Mouse (Mus musculus): ENCODE results near the gene Shprh. TPM values are rescaled to one million over a fixed set of nuclear protein-coding genes. Genes with fewer than 3 reads are reported as not detected.
"Not testable (repeated sequence)": the region's sequence is repeated elsewhere in the genome, so short reads cannot be mapped to it uniquely, and the experiment has no call there.

Shprh gene
- 14.1 and 17.1 TPM in 2 replicates for polyA plus RNA-seq (2015; fragmentation: Nextera tagmentation; extraction: Ambion mirVana)

DNA sequence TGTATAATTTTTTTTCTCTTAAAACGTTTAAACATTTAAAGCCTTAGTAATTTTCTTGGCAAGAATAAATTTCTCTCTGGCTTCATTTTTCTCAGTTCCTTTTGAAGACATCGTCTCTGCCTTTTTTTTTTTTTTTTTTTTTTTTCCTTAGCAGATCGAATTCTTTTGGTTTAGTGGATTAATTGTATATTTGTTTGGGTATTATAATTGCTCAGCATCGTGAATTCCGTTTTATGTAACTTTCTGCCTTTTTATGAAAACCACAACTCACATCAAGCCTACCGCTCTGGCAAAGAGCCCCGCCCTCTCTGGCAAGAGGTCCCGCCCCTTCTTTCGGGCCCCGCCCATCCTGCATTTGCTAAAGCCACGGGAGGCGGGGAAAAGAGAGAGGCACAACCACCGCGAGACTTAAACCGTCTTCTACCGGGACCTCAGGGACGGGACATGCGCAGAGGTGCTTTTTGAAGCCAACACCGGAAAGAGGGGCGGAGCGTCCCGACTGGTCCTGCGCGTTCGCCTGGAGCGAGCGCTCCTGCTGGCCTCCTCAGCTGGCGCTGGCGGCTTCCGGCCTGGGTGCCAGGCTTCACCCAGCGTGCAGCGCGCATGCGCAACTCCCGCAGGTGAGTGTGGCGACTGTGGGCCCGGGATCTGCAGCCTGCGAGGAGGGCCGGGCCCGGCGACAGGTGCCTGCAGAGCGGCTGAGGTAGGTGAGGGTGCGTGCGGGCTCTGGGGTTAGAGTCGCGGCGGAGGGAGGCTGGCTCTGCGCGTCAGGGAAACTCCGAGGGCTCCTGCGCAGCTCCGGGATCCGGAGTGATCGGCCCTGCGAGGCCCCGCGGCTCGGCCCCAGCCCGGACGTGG lies at the start of gene Shprh:
TSS of gene Shprh (plus strand) at position 544 of the 858 bp plus-strand sequence.
- DNase-seq (ENCODE audit: low spot score) = peak; percentile 99

DNA sequence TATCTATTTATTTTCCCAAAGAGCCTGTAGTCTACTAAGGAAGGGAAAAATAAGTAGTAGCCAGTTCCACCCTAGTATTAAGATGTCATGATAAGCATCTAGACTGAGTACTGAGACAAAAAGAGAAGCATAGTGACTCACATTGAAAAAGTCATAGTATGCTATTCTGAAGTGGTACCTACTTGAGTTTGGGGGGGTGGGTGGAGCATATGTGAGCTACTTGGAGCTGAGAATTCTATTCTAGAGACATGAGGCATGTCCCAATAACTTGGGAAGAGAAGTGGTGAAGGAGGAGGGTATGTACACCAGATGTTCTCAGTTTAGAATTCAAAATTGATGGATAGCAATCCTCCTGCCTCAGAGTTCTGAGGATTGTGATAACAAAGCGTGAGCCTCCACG lies 27.4 kb upstream of the Shprh start:
- no peak for DNase-seq (ENCODE audit: low spot score)

DNA sequence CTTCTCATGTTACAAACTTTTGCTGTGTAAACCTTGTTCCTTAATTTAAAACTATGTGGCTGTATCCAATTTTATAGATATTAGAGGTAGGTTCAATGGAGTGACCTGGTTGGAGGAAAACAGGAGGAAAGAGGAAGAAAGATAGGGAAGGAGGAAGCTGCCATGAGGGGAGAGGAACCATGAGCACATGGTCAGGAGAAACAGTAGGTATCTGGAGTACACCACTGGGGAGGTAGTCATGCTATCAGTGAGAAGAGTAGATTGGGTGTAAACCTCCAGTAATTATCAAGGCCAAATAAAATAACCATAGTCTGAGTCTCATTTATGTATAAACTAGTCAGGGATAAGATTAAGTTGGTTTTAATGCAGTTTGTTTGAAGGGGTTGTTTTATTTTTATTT lies 3.6 kb upstream of the Shprh start:
- DNase-seq (ENCODE audit: low spot score) = no peak

DNA sequence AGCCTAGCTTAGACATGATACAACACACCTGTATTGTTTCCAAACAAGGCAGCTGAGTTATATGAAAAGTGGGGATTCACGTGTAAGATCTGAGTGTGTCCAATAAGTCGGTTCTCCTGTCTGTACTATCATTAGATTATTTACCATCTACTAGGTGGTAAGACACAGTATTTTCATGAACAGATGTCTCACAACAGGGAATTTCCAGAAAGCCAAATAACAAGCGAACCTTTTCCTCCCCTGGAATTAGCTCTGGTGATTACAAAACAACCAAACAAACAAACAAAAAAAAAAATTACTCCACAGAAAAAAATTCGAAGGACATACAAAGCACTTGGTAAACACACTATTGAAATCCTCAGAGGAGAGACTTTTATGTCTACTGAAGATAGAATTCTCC lies 781 bp upstream of the Shprh start:
- no peak for DNase-seq (ENCODE audit: low spot score)

- DNase-seq (ENCODE audit: low spot score) = no peak
Observed at GRCm38 (mm10) chr10:11149742-11150125, 507 bp downstream of the Shprh start.

- no peak for DNase-seq (ENCODE audit: low spot score)
Observed at GRCm38 (mm10) chr10:11151644-11152043, 2.4 kb downstream of the Shprh start.

DNA sequence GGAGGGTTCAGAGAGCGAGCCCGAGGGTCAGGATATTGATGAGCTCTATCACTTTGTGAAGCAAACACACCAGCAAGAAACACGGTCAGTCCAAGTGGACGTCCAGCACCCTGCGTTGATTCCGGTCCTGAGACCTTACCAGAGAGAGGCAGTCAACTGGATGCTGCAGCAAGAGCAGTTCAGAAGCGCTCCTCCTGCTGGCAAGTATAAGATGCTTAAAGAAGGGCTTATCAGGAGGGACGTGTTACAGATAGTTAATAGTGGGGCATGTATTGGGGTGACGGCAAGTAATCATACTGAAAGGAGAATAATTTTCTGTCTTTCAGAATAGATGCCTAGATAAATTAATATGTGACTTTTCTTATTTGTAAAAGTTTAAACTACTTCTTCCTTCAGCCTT lies 7.8 kb downstream of the Shprh start:
- no peak for DNase-seq (ENCODE audit: low spot score)

DNA sequence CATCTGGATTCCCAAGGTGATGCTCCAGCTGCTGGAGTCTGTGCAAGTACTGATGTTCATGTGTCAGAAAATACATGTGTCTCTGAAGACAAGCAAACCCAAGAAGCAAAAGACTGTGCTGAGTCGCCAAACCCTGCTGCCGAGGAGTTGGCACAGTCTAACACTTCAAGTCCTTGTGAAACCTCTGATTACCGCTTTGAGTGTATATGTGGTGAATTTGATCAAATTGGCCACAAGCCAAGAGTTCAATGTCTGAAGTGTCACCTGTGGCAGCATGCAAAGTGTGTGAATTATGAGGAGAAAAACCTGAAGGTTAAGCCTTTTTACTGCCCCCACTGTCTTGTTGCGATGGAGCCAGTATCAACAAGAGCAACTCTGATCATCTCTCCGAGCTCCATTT lies 15.3 kb downstream of the Shprh start:
- no peak for DNase-seq (ENCODE audit: low spot score)

GRCm38 (mm10) chr10:11170252-11170651 lies 21.0 kb downstream of the Shprh start:
- no peak for DNase-seq (ENCODE audit: low spot score)

- DNase-seq (ENCODE audit: low spot score) = no peak
Observed at GRCm38 (mm10) chr10:11171615-11172014, 22.4 kb downstream of the Shprh start.

- no peak for DNase-seq (ENCODE audit: low spot score)
Observed at GRCm38 (mm10) chr10:11172519-11172918, 23.3 kb downstream of the Shprh start.

GRCm38 (mm10) chr10:11175801-11176482 lies 26.7 kb downstream of the Shprh start:
- DNase-seq (ENCODE audit: low spot score) = no peak

GRCm38 (mm10) chr10:11180077-11180476 lies 30.9 kb downstream of the Shprh start:
- DNase-seq (ENCODE audit: low spot score) = no peak

- no peak for DNase-seq (ENCODE audit: low spot score)
Observed at GRCm38 (mm10) chr10:11197341-11197740, 48.1 kb downstream of the Shprh start.

DNA sequence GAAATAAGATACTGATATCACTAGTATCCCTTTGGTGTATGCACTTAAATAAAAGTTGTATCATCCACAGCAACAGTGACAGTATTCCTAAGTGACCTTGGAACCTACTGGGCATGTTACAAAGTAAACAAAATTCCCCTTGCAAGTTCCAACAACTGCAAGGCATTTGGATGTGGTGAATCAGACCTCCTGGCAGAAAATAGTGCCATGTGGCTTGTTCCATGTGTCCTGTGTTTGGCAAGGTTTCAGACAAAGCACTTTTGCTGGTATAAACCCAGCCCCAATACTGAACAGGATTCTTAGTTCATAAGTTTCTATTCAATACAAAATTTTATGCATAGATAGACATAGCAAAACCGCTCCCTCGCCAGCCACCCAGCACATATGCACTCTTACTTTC lies 49.1 kb downstream of the Shprh start:
- DNase-seq (ENCODE audit: low spot score) = no peak

DNA sequence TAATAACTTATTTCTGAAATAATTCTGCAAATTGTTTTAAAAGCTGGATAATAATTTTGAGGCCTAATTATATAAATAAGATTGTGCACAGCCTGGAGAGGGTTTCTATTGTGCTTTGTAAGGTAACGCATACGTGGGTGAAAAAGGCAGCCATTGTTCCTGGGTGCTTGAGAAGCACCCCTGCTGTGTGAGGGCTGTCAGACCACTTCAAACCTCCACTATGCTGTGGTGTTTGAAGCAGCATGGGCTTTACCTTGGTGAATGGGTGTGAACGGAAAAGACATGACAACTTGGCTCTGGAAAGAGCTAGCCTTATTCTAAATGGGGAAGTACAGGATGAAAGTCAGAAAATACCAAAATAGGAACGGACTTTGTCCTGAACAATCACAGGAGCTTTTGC lies 50.8 kb downstream of the Shprh start:
- no peak for DNase-seq (ENCODE audit: low spot score)

DNA sequence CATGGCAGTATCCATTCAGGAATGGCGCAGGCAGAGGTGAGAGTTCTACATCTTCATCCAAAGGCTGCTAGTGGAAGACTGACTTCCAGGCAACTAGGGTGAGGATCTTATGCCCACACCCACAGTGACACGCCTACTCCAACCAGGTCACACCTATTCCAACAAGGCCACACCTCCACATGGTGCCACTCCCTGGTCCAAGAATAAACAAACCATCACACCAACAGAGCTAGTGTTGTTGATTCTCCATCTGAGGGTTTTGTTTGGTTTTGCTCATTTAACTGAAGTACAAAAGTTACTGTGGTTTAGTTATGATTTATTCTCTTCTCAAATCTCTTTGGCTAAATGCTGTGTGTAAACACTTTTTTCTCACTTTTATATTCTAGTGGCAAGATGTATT lies 56.7 kb downstream of the Shprh start:
- DNase-seq (ENCODE audit: low spot score) = not testable (repeated sequence)

- no peak for DNase-seq (ENCODE audit: low spot score)
Observed at GRCm38 (mm10) chr10:11208670-11209069, 59.4 kb downstream of the Shprh start.

DNA sequence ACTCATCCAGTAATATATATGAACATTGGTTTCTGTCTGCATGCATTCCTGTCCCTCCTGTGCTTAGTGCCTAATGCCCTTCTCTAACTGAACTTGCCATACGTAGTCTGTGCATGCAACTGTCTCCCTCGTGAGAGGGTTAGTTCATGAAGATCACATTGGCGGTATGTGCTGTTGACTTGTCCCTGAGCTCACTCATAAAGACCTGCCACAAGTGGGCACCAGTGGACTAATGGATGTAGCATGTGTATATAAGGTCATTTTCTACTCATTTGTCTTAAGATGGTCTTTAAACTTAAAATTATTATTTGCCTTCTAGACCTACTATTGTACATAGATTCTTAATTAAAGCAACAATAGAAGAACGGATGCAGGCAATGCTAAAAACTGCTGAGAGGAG lies 62.8 kb downstream of the Shprh start:
- no peak for DNase-seq (ENCODE audit: low spot score)

GRCm38 (mm10) chr10:11226442-11226841 lies 77.2 kb downstream of the Shprh start:
- DNase-seq (ENCODE audit: low spot score) = no peak

GRCm38 (mm10) chr10:11229545-11230178 lies 80.4 kb downstream of the Shprh start:
- no peak for DNase-seq (ENCODE audit: low spot score)

- no peak for DNase-seq (ENCODE audit: low spot score)
Observed at GRCm38 (mm10) chr10:11233208-11233607, 84.0 kb downstream of the Shprh start.
